Mouse (Mus musculus) brain, embryonic 14.5 days (tissue): ENCODE data around the gene Ralgds.

Experiments
- CTCF ChIP-seq: fragments of 200-500 bp; IDR thresholded peaks from 2 replicates; pipeline ENCODE4 v1.5.1; 2012; ENCODE audit warnings: inconsistent platforms, mild to moderate bottlenecking, moderate library complexity, borderline replicate concordance; ENCODE audit not compliant: insufficient read depth, insufficient read length; ENCODE audit errors: extremely low read depth
- POLR2A ChIP-seq: fragments of 200-500 bp; IDR thresholded peaks from 2 replicates; pipeline ENCODE4 v1.6.1; 2012; ENCODE audit warnings: mild to moderate bottlenecking, inconsistent platforms, borderline replicate concordance; ENCODE audit not compliant: poor library complexity, insufficient read depth, insufficient read length, severe bottlenecking; ENCODE audit errors: extremely low read depth

DNA sequence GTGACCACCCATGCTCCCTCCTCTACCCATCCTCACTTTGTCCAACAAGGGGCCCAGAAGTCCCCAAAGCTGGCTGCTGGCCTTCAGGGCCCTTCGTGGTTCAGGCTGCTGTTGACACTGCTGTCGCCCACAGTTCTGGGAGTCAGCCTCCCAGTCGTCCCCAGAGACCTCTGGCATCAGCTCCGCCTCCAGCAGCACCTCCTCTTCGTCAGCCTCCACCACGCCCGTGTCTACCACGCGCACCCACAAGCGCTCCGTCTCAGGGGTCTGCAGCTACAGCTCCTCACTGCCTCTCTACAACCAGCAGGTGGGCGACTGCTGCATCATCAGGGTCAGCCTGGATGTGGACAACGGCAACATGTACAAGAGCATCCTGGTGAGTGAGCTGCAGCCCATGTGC lies 36.2 kb downstream of the Ralgds start:
- no peak for TF ChIP-seq POLR2A
- no peak for TF ChIP-seq CTCF
